Mouse (Mus musculus) kidney, embryonic 14.5 days (tissue): ENCODE results near the gene Arl5c. TPM values are rescaled to one million over a fixed set of nuclear protein-coding genes. Genes with fewer than 3 reads are reported as not detected.

Source experiments
- ATAC-seq: fragments of 200-750 bp; cut with Nextera tagmentation; 2 replicates; pipeline ENCODE4 v1.8.0; 2017; ENCODE audit warnings: moderate number of reproducible peaks, mild to moderate bottlenecking, moderate TSS enrichment, moderate library complexity; ENCODE audit not compliant: low FRiP score, low TSS enrichment
- H3K27ac ChIP-seq: fragments of 300-500 bp; sonication (generic); 2 replicates; pipeline ENCODE4 v1.5.1; 2014; ENCODE audit warnings: low read depth, mild to moderate bottlenecking, low read length, moderate library complexity, mixed read lengths
- H3K27me3 ChIP-seq: fragments of 300-500 bp; sonication (generic); 2 replicates; pipeline ENCODE4 v1.6.1; 2014; ENCODE audit warnings: mild to moderate bottlenecking, low read length; ENCODE audit not compliant: control insufficient read depth, insufficient read depth
- H3K36me3 ChIP-seq: fragments of 300-500 bp; sonication (generic); 2 replicates; pipeline ENCODE4 v1.6.1; 2014; ENCODE audit warnings: low read length, mixed read lengths; ENCODE audit not compliant: control insufficient read depth, insufficient read depth
- H3K4me1 ChIP-seq: fragments of 300-500 bp; sonication (generic); 2 replicates; pipeline ENCODE4 v1.6.1; 2014; ENCODE audit warnings: low read length, mixed read lengths; ENCODE audit not compliant: control insufficient read depth, insufficient read depth
- H3K4me2 ChIP-seq: fragments of 300-500 bp; sonication (generic); replicated peaks from 2 replicates; pipeline ENCODE4 v1.6.1; 2014; ENCODE audit warnings: low read depth, mild to moderate bottlenecking, low read length
- H3K4me3 ChIP-seq: fragments of 300-500 bp; sonication (generic); 2 replicates; pipeline ENCODE4 v1.5.1; 2014; ENCODE audit warnings: mild to moderate bottlenecking, low read length
- H3K9ac ChIP-seq: fragments of 300-500 bp; sonication (generic); 2 replicates; pipeline ENCODE4 v1.6.1; 2014; ENCODE audit warnings: low read depth, mild to moderate bottlenecking, low read length, moderate library complexity
- H3K9me3 ChIP-seq: fragments of 300-500 bp; sonication (generic); 2 replicates; pipeline ENCODE4 v1.6.1; 2016; ENCODE audit warnings: low read length; ENCODE audit not compliant: control insufficient read depth
- WGBS: fragments of 180-500 bp; shearing (Covaris S2); extraction: QIAGEN DNeasy Blood & Tissue Kit; methylation state at CpG from one replicate; pipeline ENCODE4 v1.1.7; 2014; 5-methylcytosine and 5-hydroxymethylcytosine counted together
- polyA plus RNA-seq: library from polyadenylated mRNA; unstranded; fragments of >200 nt; fragmentation: Nextera tagmentation; extraction: Ambion mirVana; gene quantifications from 2 replicates; pipeline ENCODE4 v1.2.1, GENCODE M21; 2014

Gene Arl5c
- polyA plus RNA-seq, 1 experiment from 2014 or later, result 9.3 TPM

DNA sequence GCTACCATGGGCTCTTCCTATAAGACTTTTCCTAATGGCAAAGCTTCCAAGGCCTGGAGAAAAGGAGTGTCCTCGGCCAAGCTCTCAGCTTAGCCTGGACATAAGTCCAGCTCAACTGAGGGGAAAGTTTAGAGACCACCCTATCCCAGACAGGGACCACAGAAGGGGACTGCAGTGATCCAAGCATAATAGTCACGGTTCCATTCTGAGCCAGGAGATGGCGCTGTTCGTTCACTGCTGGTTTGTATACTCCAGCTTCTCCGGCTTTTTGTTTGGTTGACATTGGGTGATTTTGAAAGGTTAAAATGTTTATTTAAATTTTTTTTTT, 35.4 kb upstream of the Arl5c start:
- Histone ChIP-seq H3K4me2 (no peak overlapping the region), H3K27me3 (peaks cover 6% of the 10 kb centered on the region; the same call in 1 of the 2 replicates), H3K9ac (no peak overlapping the region), H3K9me3 (no peaks in the 10 kb centered on the region), H3K4me1 (peaks cover 19% of the 10 kb centered on the region), H3K36me3 (peaks cover 35% of the 10 kb centered on the region), H3K27ac (no peak overlapping the region), H3K4me3 (no peak overlapping the region)
- no peak; the same call in 1 of the 2 replicates for ATAC-seq
- WGBS, result 6% methylated on average over 5 of the region's 5 CpGs

DNA sequence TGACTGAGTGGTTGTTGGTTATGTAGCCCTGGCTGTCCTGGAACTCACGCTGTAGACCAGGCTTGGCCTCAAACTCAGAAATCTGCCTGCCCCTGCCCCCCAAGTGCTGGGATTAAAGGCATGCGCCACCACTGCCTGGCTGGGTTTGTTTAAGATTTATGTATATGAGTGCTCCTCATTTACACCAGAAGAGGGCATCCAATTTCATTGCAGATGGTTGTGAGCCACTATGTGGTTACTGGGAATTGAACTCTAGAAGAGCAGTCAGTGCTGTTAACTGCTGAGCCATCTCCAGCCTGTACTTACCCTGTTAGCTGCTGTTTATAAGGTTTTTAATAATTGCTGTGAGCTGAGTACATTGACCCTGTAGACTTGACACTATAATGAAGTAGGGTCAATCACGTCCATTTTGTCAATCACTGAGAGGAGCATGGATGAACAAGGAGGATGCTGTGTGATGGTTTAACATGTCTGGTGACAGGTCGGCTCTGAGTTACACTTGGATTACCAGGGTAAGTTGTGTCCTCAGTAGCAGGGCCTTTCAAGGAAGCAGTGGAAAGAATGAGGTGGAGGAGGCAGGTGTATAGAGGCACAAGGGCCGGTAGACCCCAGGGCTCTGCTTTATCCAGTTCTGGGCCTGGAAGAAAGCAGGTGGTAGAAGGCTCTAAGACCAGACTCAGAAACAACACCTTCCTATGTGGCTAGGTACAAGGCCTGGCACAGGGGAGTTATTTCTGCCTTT, 34.9 kb upstream of the Arl5c start:
- Histone ChIP-seq H3K9ac (no peak overlapping the region), H3K27ac (no peak overlapping the region), H3K4me2 (no peak overlapping the region), H3K36me3 (peaks cover 35% of the 10 kb centered on the region), H3K4me3 (no peak overlapping the region), H3K9me3 (no peaks in the 10 kb centered on the region), H3K4me1 (peaks cover 16% of the 10 kb centered on the region), H3K27me3 (peaks cover 3% of the 10 kb centered on the region; the same call in 1 of the 2 replicates)
- 47% methylated on average over 5 of the region's 5 CpGs for WGBS
- no peak for ATAC-seq

DNA sequence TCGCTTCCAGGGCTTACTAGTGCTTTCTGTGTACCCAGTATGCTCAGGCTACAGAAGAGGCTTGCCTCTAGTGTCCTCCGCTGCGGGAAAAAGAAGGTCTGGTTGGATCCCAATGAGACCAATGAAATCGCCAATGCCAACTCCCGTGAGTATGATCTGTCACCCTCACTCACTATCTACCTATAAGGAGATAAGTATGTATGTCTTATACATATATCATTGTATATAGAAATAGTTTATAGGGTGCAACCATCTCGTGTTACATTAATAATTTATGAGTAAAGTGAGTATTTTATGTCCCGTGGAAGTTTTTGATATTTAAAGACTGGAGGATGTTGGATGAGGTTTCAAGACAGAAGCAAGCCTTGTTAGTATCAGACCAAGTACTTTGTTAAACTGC, 31.8 kb upstream of the Arl5c start:
- Histone ChIP-seq H3K36me3 (peaks cover 35% of the 10 kb centered on the region), H3K9ac (peak overlapping the region; percentile 100), H3K27ac (peak overlapping the region; percentile 74), H3K4me2 (peak overlapping the region; percentile 72), H3K4me3 (peak overlapping the region; percentile 100), H3K27me3 (no peaks in the 10 kb centered on the region), H3K4me1 (peaks cover 12% of the 10 kb centered on the region), H3K9me3 (no peaks in the 10 kb centered on the region)
- ATAC-seq, result no peak
- WGBS, result 21% methylated on average over 7 of the region's 7 CpGs

DNA sequence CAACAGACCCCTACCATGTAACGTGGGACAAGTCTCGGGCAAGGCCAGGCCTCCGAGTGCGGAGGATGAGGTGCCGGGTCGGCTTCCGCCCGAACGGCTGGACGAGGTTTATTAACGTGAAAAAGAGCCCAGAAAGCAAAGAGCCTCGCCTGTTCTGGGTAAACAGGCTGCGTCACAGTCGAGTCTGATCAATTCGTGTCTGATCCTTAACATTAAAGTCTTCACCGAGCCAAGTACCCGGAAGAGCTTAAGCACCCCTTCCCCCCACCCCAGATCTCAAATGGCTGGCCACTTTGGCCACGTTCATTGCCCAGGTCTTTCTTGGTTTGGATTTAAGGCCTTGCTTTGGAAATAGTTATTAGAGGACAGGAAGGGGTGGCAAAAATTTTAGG, 31.3 kb upstream of the Arl5c start:
- 0% methylated on average over 18 of the region's 18 CpGs for WGBS
- Histone ChIP-seq H3K9ac (peak overlapping the region; percentile 100), H3K36me3 (peaks cover 35% of the 10 kb centered on the region), H3K27ac (peak overlapping the region; percentile 74), H3K9me3 (no peaks in the 10 kb centered on the region), H3K4me3 (peak overlapping the region; percentile 100), H3K4me1 (peaks cover 12% of the 10 kb centered on the region), H3K4me2 (peak overlapping the region; percentile 72), H3K27me3 (no peaks in the 10 kb centered on the region)
- no peak for ATAC-seq

DNA sequence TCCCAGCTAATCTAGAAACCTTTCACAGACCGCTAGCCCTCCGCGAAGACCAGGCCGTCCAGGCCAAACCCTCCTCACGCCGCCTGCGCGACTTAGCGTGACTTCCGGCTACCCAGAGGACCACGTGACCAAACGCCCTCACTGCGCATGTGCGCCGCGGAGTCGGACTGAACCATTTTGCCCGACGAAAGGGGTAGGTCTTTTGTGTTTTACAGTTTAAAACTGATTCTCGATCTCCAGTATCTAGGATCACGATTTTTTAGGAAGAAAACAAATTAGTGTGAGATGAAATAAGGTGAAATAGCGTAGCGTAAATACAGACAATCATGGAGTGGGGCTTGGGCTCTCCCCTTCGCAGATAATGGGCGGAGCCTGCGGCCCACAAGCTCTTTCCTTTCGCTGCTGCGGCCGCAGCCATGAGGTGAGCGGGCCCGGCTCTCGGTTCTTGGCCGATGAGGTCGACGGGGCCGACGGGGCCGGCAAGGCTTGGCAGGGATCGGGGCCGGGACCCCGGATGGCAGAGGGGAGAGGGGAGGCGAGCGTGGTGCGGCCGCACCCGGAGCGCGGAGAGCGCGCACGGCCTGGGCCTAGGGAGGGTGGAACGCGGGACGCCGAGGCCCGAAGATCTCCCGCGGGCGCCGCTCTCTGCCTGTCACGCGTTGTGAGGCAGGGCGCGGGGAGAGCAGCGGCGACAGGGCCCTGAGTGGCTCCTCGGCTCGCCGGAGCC, 30.8 kb upstream of the Arl5c start, which contains the start of gene Rpl19:
Gene Rpl19, plus strand, starts transcription at position 141 of the 727 bp plus-strand sequence.
- Histone ChIP-seq H3K27me3 (no peaks in the 10 kb centered on the region), H3K9me3 (no peaks in the 10 kb centered on the region), H3K36me3 (peaks cover 35% of the 10 kb centered on the region), H3K9ac (peak within 1 kb of the TSS; percentile 100), H3K4me3 (peak within 1 kb of the TSS; percentile 100), H3K27ac (peak within 1 kb of the TSS; percentile 74), H3K4me2 (peak within 1 kb of the TSS; percentile 72), H3K4me1 (peaks cover 12% of the 10 kb centered on the region)
- under 1% methylated on average over 69 of the region's 69 CpGs for WGBS
- peak; percentile 70 for ATAC-seq

DNA sequence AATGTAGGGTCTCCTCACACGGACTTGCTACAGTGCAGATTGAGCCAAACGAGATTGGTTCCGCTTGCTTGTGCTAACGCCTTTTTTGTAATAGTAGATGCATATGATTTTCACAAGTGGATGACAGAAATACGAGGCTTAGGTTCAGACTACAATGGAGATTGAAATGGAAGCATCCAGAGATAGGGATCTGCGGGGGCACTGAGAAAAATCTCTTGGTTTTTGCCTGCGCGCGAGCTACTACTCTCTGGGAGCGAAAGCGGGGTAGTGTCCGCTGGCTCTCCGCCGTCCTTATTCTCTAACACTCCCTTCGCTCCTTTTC, 30.2 kb upstream of the Arl5c start:
- H3K4me2 ChIP-seq, result peak overlapping the region; percentile 72
- H3K4me3 ChIP-seq, result peak overlapping the region; percentile 100
- H3K9ac ChIP-seq, result peak overlapping the region; percentile 100
- no peaks in the 10 kb centered on the region for H3K27me3 ChIP-seq
- WGBS, result 5% methylated on average over 15 of the region's 15 CpGs
- ATAC-seq, result no peak
- H3K9me3 ChIP-seq, result no peaks in the 10 kb centered on the region
- peak overlapping the region; percentile 74 for H3K27ac ChIP-seq
- peaks cover 33% of the 10 kb centered on the region for H3K36me3 ChIP-seq
- H3K4me1 ChIP-seq, result peaks cover 17% of the 10 kb centered on the region

DNA sequence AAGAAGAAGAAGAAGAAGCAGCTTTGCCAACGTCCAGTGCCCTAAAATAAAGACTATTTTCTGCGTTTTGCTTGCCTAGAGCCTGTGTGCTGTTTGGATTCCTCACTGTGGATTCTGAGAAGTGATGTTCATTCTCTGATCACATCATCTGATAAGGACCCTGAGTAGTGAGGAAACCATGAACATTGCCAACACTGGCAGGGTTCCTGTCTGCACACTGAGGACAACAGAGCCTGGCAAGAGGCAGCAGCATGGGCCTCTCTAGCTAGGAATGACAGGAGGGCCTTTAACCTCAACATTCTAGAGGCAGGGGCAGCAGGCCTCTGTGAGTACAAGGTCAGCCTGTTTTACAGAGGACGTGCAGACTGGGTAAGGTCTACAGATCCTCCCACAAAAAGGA, 28.5 kb upstream of the Arl5c start:
- Histone ChIP-seq H3K9ac (no peak overlapping the region), H3K4me1 (peaks cover 34% of the 10 kb centered on the region), H3K27me3 (no peaks in the 10 kb centered on the region), H3K4me2 (no peak overlapping the region), H3K36me3 (peaks cover 16% of the 10 kb centered on the region), H3K27ac (no peak overlapping the region), H3K9me3 (no peaks in the 10 kb centered on the region), H3K4me3 (no peak overlapping the region)
- WGBS, result 78% methylated on average over 3 of the region's 3 CpGs
- ATAC-seq, result no peak

DNA sequence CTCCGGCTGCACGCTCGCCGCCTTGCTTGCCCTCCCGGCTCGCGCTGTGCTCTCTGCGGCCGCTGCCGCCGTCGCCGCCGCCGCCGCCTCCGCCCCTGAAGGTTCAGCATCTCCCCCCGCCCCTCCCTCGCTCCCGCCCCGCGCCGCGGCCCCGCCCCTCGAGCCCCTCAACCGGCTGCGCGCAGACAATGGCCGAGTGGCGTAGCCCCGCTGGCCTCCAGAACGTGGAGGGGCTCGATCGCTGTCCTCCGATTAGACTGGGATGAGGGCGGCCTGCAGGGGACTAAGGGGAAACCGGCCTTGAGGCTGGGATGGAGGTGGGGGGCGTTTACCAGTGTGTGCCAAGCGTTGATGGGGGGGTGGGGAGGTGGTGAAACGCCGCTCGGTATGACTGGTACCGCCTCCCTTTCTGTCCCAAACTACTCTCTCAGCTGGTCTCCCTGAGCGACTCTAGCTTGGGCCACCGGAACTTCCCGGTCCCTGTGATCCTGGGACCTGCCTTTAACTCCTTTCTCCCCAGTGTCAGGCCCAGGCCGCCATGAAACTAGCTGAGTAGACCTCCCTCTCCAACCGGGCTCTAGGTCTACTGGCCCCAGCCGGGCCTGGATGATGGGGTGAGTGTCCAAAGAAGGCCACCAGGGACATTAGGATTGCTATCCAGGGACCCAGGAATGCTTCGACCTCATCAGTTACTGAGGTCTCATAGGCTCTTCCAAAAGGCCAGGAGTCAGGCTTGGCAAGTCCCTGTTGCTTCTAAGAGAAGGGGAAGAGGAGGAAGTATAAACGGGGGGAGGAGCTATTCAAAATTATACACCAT, 26.8 kb upstream of the Arl5c start, which contains the start of gene Cacnb1:
Gene Cacnb1, minus strand, starts transcription at position 480 of the 817 bp plus-strand sequence.
- peak within 1 kb of the TSS; percentile 81 for H3K9ac ChIP-seq
- H3K4me3 ChIP-seq, result peak within 1 kb of the TSS; percentile 69
- H3K4me2 ChIP-seq, result peak within 1 kb of the TSS; percentile 71
- peak; percentile 47 for ATAC-seq
- peak within 1 kb of the TSS; percentile 95 for H3K27ac ChIP-seq
- H3K9me3 ChIP-seq, result no peaks in the 10 kb centered on the region
- peaks cover 41% of the 10 kb centered on the region for H3K4me1 ChIP-seq
- WGBS, result under 1% methylated on average over 45 of the region's 52 CpGs
- no peaks in the 10 kb centered on the region; the same call in 1 of the 2 replicates for H3K36me3 ChIP-seq
- no peaks in the 10 kb centered on the region for H3K27me3 ChIP-seq
